Mouse (Mus musculus): Measurements from ENCODE around the gene Ebf3.

DNA sequence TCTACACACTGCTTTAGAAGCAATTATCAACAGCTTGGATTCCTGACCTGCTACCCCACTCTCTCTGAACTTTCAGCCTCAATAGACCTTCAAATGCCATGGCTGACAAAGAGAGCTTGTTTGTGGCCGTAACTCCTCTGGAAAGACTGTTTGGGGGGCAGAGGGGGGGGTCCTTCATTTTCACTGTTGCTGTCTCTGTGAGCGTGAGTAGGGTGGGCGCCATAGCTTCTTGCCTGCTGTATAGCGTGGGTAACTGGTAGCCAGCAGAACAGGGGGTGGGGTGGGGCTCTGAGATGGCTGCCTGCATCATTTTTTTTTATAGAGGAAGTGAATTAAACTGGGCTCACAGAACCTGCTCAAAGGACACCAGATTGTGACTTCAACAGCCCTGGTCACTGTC, 114.7 kb downstream of the Ebf3 start:
- TF ChIP-seq POLR2A (IDR thresholded peaks at IDR 0.05; ENCODE audit: insufficient read depth, low read length) (no peak), EP300 (IDR thresholded peaks at IDR 0.05; ENCODE audit: insufficient read depth, low read depth, low read length) (no peak)

All from ES-Bruce4 (cell line).